Mouse (Mus musculus) MEL (cell line): ENCODE measurements around the gene Shisa8. TPM values are rescaled to one million over a fixed set of nuclear protein-coding genes. Genes with fewer than 3 reads are reported as not detected.
A peak's percentile ranks its signal among the peaks of the same experiment; 100 is the strongest.

Source experiments
- DNase-seq: peaks from one replicate; pipeline ENCODE4 v3.0.0; 2011; ENCODE audit warnings: low read depth, low spot score
- H3K27ac ChIP-seq: 2 replicates; pipeline ENCODE4 v1.5.1; 2012; ENCODE audit warnings: low read depth, mild to moderate bottlenecking, control low read depth, low read length, moderate library complexity; ENCODE audit not compliant: control insufficient read depth
- H3K27me3 ChIP-seq, 2 experiments: fragments of 150-350 bp in 1 of 2; sonication (generic) in 1 of 2; 2 replicates each; pipeline ENCODE4 v1.6.1; 2012; ENCODE audit warnings: low read length in 2 of 2, mild to moderate bottlenecking in 2 of 2, improper control_type of control experiment in 1 of 2, moderate library complexity in 1 of 2; ENCODE audit not compliant: insufficient read depth in 2 of 2, control insufficient read depth in 1 of 2
- H3K36me3 ChIP-seq, 2 experiments: 2 replicates each; pipeline ENCODE4 v1.6.1; 2012 to 2014; ENCODE audit warnings: low read length in 2 of 2, improper control_type of control experiment in 1 of 2, inconsistent platforms in 1 of 2, mild to moderate bottlenecking in 1 of 2; ENCODE audit not compliant: insufficient read depth in 2 of 2, control insufficient read depth in 1 of 2
- H3K4me1 ChIP-seq, 2 experiments: fragments of 150-350 bp in 1 of 2; sonication (generic) in 1 of 2; 2 replicates each; pipeline ENCODE4 v1.6.1; 2012; ENCODE audit warnings: low read length in 2 of 2, improper control_type of control experiment in 1 of 2, mild to moderate bottlenecking in 1 of 2; ENCODE audit not compliant: insufficient read depth in 2 of 2, control insufficient read depth in 1 of 2
- H3K4me3 ChIP-seq, 2 experiments: fragments of 150-350 bp in 1 of 2; sonication (generic) in 1 of 2; 2 replicates each; pipeline ENCODE4 v1.5.1; 2012; ENCODE audit warnings: low read depth in 2 of 2, low read length in 2 of 2, mild to moderate bottlenecking in 2 of 2, moderate library complexity in 2 of 2, control low read depth in 1 of 2, improper control_type of control experiment in 1 of 2; ENCODE audit not compliant: control insufficient read depth in 1 of 2, insufficient read depth in 1 of 2
- H3K79me2 ChIP-seq: 2 replicates; pipeline ENCODE4 v1.6.1; 2012; ENCODE audit warnings: mild to moderate bottlenecking, low read length, moderate library complexity; ENCODE audit not compliant: control insufficient read depth, poor library complexity, insufficient read depth
- H3K9ac ChIP-seq: 2 replicates; pipeline ENCODE4 v1.6.1; 2012; ENCODE audit warnings: low read depth, mild to moderate bottlenecking, control low read depth, low read length, moderate library complexity; ENCODE audit not compliant: control insufficient read depth, poor library complexity, severe bottlenecking
- H3K9me3 ChIP-seq: fragments of 150-350 bp; sonication (generic); replicated peaks from 2 replicates; pipeline ENCODE4 v1.6.1; 2012; ENCODE audit warnings: mild to moderate bottlenecking, low read length, improper control_type of control experiment, moderate library complexity; ENCODE audit not compliant: insufficient read depth
- BHLHE40 ChIP-seq: IDR thresholded peaks from 2 replicates; pipeline ENCODE4 v1.6.1; 2012; ENCODE audit warnings: low read depth, mild to moderate bottlenecking, inconsistent platforms, low read length, improper control_type of control experiment, borderline replicate concordance
- CHD1 ChIP-seq: IDR thresholded peaks from 2 replicates; pipeline ENCODE4 v1.6.1; 2012; ENCODE audit warnings: low read depth, mild to moderate bottlenecking, inconsistent platforms, low read length, improper control_type of control experiment
- CHD2 ChIP-seq: IDR thresholded peaks from 2 replicates; pipeline ENCODE4 v1.6.1; 2011; ENCODE audit warnings: low read length, improper control_type of control experiment
- ELF1 ChIP-seq: IDR thresholded peaks from 2 replicates; pipeline ENCODE4 v1.6.1; 2014; ENCODE audit warnings: low read depth, mild to moderate bottlenecking, inconsistent platforms, low read length, improper control_type of control experiment, moderate library complexity
- EP300 ChIP-seq, 2 experiments: IDR thresholded peaks; 2 replicates each; pipeline ENCODE4 v1.6.1; 2011; ENCODE audit warnings: improper control_type of control experiment in 2 of 2, low read length in 2 of 2, low read depth in 1 of 2, mild to moderate bottlenecking in 1 of 2
- HCFC1 ChIP-seq: IDR thresholded peaks from 2 replicates; pipeline ENCODE4 v1.6.1; 2012; ENCODE audit warnings: low read depth, mild to moderate bottlenecking, inconsistent platforms, low read length, improper control_type of control experiment, moderate library complexity
- JUND ChIP-seq: IDR thresholded peaks from 2 replicates; pipeline ENCODE4 v1.6.1; 2011; ENCODE audit warnings: low read depth, mild to moderate bottlenecking, improper control_type of control experiment, low read length
- MAFK ChIP-seq: IDR thresholded peaks from 2 replicates; pipeline ENCODE4 v1.6.1; 2011; ENCODE audit warnings: low read depth, mild to moderate bottlenecking, low read length, improper control_type of control experiment, borderline replicate concordance
- MAX ChIP-seq: IDR thresholded peaks from 2 replicates; pipeline ENCODE4 v1.6.1; 2011; ENCODE audit warnings: low read length, improper control_type of control experiment
- MAZ ChIP-seq: IDR thresholded peaks from 2 replicates; pipeline ENCODE4 v1.6.1; 2012; ENCODE audit warnings: low read depth, mild to moderate bottlenecking, inconsistent platforms, low read length, improper control_type of control experiment
- MYB ChIP-seq: IDR thresholded peaks from 2 replicates; pipeline ENCODE4 v1.6.1; 2011; ENCODE audit warnings: mild to moderate bottlenecking, low read depth, low read length, improper control_type of control experiment
- NRF1 ChIP-seq: IDR thresholded peaks from 2 replicates; pipeline ENCODE4 v1.6.1; 2014; ENCODE audit warnings: low read depth, mild to moderate bottlenecking, inconsistent platforms, low read length, improper control_type of control experiment, moderate library complexity; ENCODE audit not compliant: poor library complexity, insufficient read depth, severe bottlenecking
- POLR2AphosphoS5 ChIP-seq: IDR thresholded peaks from 2 replicates; pipeline ENCODE4 v1.6.1; 2012; ENCODE audit warnings: low read depth, borderline replicate concordance, mild to moderate bottlenecking, inconsistent platforms, low read length, moderate library complexity, mixed read lengths
- RCOR1 ChIP-seq: IDR thresholded peaks from 2 replicates; pipeline ENCODE4 v1.6.1; 2012; ENCODE audit warnings: low read depth, mild to moderate bottlenecking, inconsistent platforms, low read length, improper control_type of control experiment
- SMC3 ChIP-seq: IDR thresholded peaks from 2 replicates; pipeline ENCODE4 v1.6.1; 2011; ENCODE audit warnings: low read depth, low read length, improper control_type of control experiment
- TAL1 ChIP-seq: IDR thresholded peaks from 2 replicates; pipeline ENCODE4 v1.6.1; 2012; ENCODE audit warnings: mild to moderate bottlenecking, inconsistent platforms, low read length, moderate library complexity, mixed read lengths
- TBP ChIP-seq: IDR thresholded peaks from 2 replicates; pipeline ENCODE4 v1.8.0; 2011; ENCODE audit warnings: low read depth, low read length, improper control_type of control experiment
- UBTF ChIP-seq: IDR thresholded peaks from 2 replicates; pipeline ENCODE4 v1.6.1; 2012; ENCODE audit warnings: low read depth, mild to moderate bottlenecking, inconsistent platforms, low read length, improper control_type of control experiment, moderate library complexity, borderline replicate concordance; ENCODE audit not compliant: insufficient read depth
- ZC3H11A ChIP-seq: IDR thresholded peaks from 2 replicates; pipeline ENCODE4 v1.6.1; 2012; ENCODE audit warnings: low read depth, mild to moderate bottlenecking, inconsistent platforms, low read length, improper control_type of control experiment
- ZMIZ1 ChIP-seq: IDR thresholded peaks from 2 replicates; pipeline ENCODE4 v1.6.1; 2012; ENCODE audit warnings: low read depth, mild to moderate bottlenecking, inconsistent platforms, low read length, improper control_type of control experiment, moderate library complexity
- polyA plus RNA-seq, 2 experiments: library from polyadenylated mRNA; stranded (reverse) in 1 of 2; unstranded in 1 of 2; fragments of >175 nt in 1 of 2; fragments of >200 nt in 1 of 2; gene quantifications; 2 replicates each; pipeline versions ENCODE4 v1.2.1 to v1.2.4; 2012; ENCODE audit warnings: low replicate concordance in 2 of 2, low read depth in 1 of 2; ENCODE audit not compliant: insufficient read length in 2 of 2, insufficient read depth in 1 of 2, missing spikeins in 1 of 2
- total RNA-seq: library from RNA; depleted of rRNA; stranded (reverse); fragments of 300-350 nt; gene quantifications from 2 replicates; pipeline ENCODE4 v1.2.3, GENCODE M21; 2012

The Shisa8 gene
- total and polyA plus RNA-seq, 3 experiments, result 0.10 TPM; not detected in 2

- H3K27me3 ChIP-seq, result no peaks in the 10 kb centered on the region
- H3K36me3 ChIP-seq, result peaks cover 0 to 14% of the 10 kb centered on the region in 2 experiments; a peak in 3 of 4 replicates
- no peak overlapping the region for H3K27ac ChIP-seq
- H3K9me3 ChIP-seq, result no peaks in the 10 kb centered on the region
- peaks cover 9 to 18% of the 10 kb centered on the region in 2 experiments for H3K4me1 ChIP-seq
- no peak for DNase-seq
- H3K79me2 ChIP-seq, result peaks cover 20% of the 10 kb centered on the region
- TF ChIP-seq MAX (0 out of 2 replicates have a peak, but pooled peaks have one; percentile 17), UBTF (no peak), SMC3 (no peak), ELF1 (no peak), BHLHE40 (no peak)
- no peak overlapping the region for H3K4me3 ChIP-seq
- no peak overlapping the region for H3K9ac ChIP-seq
Measured at GRCm38 (mm10) chr15:82163356-82164060, 49.1 kb downstream of the Shisa8 start.

- H3K4me3 ChIP-seq, result no peak overlapping the region
- H3K27ac ChIP-seq, result no peak overlapping the region
- H3K79me2 ChIP-seq, result peaks cover 16% of the 10 kb centered on the region
- H3K27me3 ChIP-seq, result no peaks in the 10 kb centered on the region
- H3K4me1 ChIP-seq, result peaks cover 9 to 18% of the 10 kb centered on the region in 2 experiments
- no peak overlapping the region for H3K9ac ChIP-seq
- DNase-seq, result no peak
- H3K9me3 ChIP-seq, result no peaks in the 10 kb centered on the region
- TF ChIP-seq HCFC1 (no peak), CHD1 (no peak), UBTF (no peak), ZC3H11A (no peak), TAL1 (no peak), JUND (no peak), MAFK (no peak), MAZ (no peak), TBP (no peak), POLR2AphosphoS5 (no peak), CHD2 (no peak), ZMIZ1 (no peak), EP300 (IDR thresholded peaks at IDR 0.05; ENCODE audit: low read depth in 1 of 2, low read length in 2 of 2) (no peak), ELF1 (no peak), BHLHE40 (no peak), MYB (no peak), NRF1 (no peak), RCOR1 (no peak)
- peaks cover 2 to 14% of the 10 kb centered on the region in 2 experiments for H3K36me3 ChIP-seq
Measured at GRCm38 (mm10) chr15:82161965-82162600, 50.5 kb downstream of the Shisa8 start.
